Mouse (Mus musculus): Measurements from ENCODE around the gene Mex3b.

DNA sequence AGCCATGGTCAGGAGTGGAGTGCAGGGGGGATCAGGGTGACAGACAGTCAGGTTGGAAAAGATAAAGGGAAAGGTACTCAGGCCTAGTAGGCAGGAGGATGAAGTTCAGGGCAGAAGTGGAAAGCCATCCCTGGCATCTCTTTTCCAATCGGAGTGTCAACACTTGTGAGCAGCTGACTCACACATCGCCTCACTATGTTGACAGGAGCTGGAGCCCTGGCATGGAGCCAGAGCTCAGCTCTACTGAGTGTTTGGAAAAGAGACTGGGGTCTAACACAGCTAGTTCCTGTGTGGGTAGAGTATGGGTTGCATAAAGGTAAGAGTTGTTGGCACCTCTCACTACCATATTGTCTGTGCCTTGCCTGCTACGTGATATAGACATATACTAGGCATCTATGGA lies 38.4 kb downstream of the Mex3b start:
- no peak for TF ChIP-seq TAL1 (IDR thresholded peaks at IDR 0.05; ENCODE audit: low read length)
- TF ChIP-seq GATA1 (IDR thresholded peaks at IDR 0.05; ENCODE audit: low read length): no peak
